Mouse (Mus musculus) cerebellum, postnatal 10 days (tissue): ENCODE measurements at regions not wholly inside any gene's neighbourhood (a gene's known extent, or its start where the extent isn't known, plus 50 kb on each side); places are given as distances from the start of the nearest gene placed in this dataset.

Experiments
- DNase-seq, 2 experiments: peaks; one replicate each; pipeline ENCODE4 v3.0.0; 2021; ENCODE audit warnings: mixed read lengths in 2 of 2

DNA sequence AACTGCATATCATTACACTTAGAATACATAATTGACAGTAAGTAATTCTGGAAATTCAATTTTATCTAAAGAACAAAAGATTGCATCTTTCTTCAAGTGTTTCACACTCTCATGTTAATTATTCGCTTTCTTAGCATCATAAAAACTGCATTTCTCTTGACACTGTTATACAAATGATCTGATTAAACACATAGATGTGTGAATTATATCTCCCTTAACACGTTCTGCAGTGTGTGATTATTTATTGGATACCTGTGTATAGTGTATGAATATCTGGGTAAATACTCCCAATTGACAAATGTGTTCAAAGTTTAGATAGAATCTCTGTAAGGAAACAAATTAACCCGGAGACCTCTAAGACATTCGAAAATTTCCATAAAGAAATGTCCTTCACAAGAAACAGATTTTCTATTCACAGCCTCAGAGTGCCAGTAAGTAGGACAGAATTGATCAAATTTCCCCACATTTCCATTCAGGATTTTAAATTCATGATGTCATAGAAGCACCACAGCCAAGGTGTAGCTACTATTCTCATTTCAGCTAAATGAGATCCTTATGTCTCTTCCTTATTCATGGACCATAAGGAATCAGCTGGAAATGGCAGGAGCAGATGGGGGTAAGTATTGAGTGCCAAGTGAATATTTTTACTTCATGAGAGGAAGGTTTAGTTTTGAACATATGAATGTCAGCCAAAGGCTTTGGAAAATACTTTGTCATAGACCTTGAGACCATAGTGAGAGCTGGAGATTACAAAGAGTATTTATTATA, 2231.6 kb downstream of the Pcdh9 start:
- DNase-seq, result peak; percentile 49 to 55

DNA sequence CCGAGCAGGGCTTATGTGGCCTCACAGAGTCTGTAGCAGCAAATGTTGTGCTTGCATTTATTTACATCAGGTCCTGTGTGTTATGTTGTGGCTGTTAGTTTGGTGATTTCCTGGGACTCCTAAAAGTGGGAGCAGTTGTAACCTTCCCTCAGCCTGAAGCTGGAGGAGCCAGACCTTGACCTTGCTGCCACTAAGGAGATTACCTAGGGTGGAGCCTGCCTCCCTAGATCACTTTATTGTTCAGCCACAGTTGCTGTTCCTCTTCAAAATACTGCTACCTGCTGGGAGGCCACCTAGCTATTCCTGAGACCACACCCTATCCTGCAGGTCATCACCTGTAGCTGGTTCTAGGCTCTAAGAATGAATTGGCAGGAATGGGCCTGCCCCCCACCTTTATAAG, 2234.5 kb downstream of the Pcdh9 start:
- no peak for DNase-seq

GRCm38 (mm10) chr14:91630976-91631375, 2259.5 kb downstream of the Pcdh9 start:
- DNase-seq, result no peak

- DNase-seq, result no peak
Measured at GRCm38 (mm10) chr14:91614391-91614790, 2276.1 kb downstream of the Pcdh9 start.

GRCm38 (mm10) chr14:91604570-91604969, 2285.9 kb downstream of the Pcdh9 start:
- DNase-seq, result no peak

- DNase-seq, result no peak
Measured at GRCm38 (mm10) chr14:91582462-91582861, 2308.0 kb downstream of the Pcdh9 start.

GRCm38 (mm10) chr14:91581684-91582424, 2308.6 kb downstream of the Pcdh9 start:
- DNase-seq, result no peak

DNA sequence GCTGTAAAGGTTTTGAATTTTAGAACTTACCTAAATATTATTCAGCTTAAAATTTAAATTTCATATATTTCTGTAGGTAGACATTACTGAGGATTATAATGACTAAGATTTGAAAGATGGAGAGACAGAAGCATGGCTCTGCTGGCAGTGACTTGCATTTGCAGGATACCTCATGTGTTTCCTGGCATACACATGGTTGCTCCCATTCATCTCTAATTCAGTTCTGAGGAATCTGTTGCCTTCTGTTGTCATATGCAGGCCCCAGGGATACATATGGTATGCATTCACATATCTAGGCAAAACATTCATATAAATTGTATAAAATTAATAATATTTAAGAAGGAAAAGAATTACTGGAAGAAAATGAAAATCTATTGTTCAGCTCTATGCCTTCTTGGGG, 2321.4 kb downstream of the Pcdh9 start:
- DNase-seq, result peak; percentile 10 to 12

GRCm38 (mm10) chr14:91539181-91539580, 2351.3 kb downstream of the Pcdh9 start:
- DNase-seq, result no peak

GRCm38 (mm10) chr14:91534931-91535330, 2355.5 kb downstream of the Pcdh9 start:
- DNase-seq, result no peak

GRCm38 (mm10) chr14:91498449-91498848, 2392.0 kb downstream of the Pcdh9 start:
- peak; percentile 54 to 73 for DNase-seq

- no peak for DNase-seq
Measured at GRCm38 (mm10) chr14:91478358-91478870, 2412.1 kb downstream of the Pcdh9 start.

- DNase-seq, result peak; percentile 71 to 80
Measured at GRCm38 (mm10) chr14:91463910-91464309, 2426.6 kb downstream of the Pcdh9 start.

DNA sequence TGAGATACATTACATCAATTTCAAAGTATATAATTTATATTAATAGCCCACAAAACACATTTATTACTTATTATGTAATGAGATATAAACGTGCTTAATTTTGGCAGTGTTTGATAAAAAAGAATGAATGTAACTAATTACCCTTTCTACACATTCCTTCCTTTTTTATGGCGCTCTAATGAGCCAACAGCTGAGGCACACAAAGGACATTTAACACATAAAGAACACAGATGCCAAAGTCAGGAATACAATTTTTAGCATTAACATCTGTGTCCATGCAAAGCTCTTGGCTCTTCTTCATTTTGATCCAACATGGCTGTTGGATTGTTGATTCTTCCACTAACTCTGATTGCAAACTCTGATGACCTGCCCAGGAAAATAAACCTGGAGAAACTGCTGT, 2427.8 kb downstream of the Pcdh9 start:
- no peak for DNase-seq

- DNase-seq, result no peak
Measured at GRCm38 (mm10) chr14:91458756-91459155, 2431.7 kb downstream of the Pcdh9 start.
